Mouse (Mus musculus): ENCODE results near the gene Gm10600. TPM values are rescaled to one million over a fixed set of nuclear protein-coding genes. Genes with fewer than 3 reads are reported as not detected.
"Not testable (repeated sequence)": the region's sequence is repeated elsewhere in the genome, so short reads cannot be mapped to it uniquely, and the experiment has no call there.

Gm10600 gene
- polyA plus RNA-seq (2015; fragmentation: Nextera tagmentation; extraction: Ambion mirVana) = not detected in 2 replicates

GRCm38 (mm10) chr4:42240339-42240738 is at the start of gene Gm10600:
Gm10600 (plus strand) TSS chr4:42240639.
- H3K9ac ChIP-seq (ENCODE audit: low read depth, low read length); H3K9me3 ChIP-seq (replicated peaks; ENCODE audit: control insufficient read depth, low read length, poor library complexity, severe bottlenecking); ATAC-seq; H3K27ac ChIP-seq (ENCODE audit: low read length); H3K36me3 ChIP-seq (ENCODE audit: control insufficient read depth, insufficient read depth, low read length); H3K4me1 ChIP-seq (ENCODE audit: control insufficient read depth, insufficient read depth, low read length); H3K4me2 ChIP-seq (ENCODE audit: low read length); H3K4me3 ChIP-seq (ENCODE audit: low read depth, low read length); H3K27me3 ChIP-seq (ENCODE audit: control insufficient read depth, insufficient read depth, low read depth, low read length): not testable (repeated sequence)
- WGBS = no CpG with 5 or more reads among the region's 4 CpGs

- ATAC-seq; H3K4me3 ChIP-seq (ENCODE audit: low read depth, low read length); H3K4me1 ChIP-seq (ENCODE audit: control insufficient read depth, insufficient read depth, low read length); H3K9ac ChIP-seq (ENCODE audit: low read depth, low read length); H3K9me3 ChIP-seq (replicated peaks; ENCODE audit: control insufficient read depth, low read length, poor library complexity, severe bottlenecking); H3K27ac ChIP-seq (ENCODE audit: low read length); H3K27me3 ChIP-seq (ENCODE audit: control insufficient read depth, insufficient read depth, low read depth, low read length); H3K36me3 ChIP-seq (ENCODE audit: control insufficient read depth, insufficient read depth, low read length); H3K4me2 ChIP-seq (ENCODE audit: low read length): not testable (repeated sequence)
- WGBS = no CpG with 5 or more reads among the region's 5 CpGs
Measured at GRCm38 (mm10) chr4:42255467-42255866, 15.0 kb downstream of the Gm10600 start, which contains the start of gene Ccl21b. Ccl21b (plus strand) TSS chr4:42255767.

Other genes starting within 250 kb of the Gm10600 start
- gene Gm21093, start 205.9 kb upstream of the Gm10600 start, polyA plus RNA-seq (2015; fragmentation: Nextera tagmentation; extraction: Ambion mirVana) = 0.63 and 1.2 TPM in 2 replicates
- gene Gm3893, start 149.4 kb upstream of the Gm10600 start, polyA plus RNA-seq (2015; fragmentation: Nextera tagmentation; extraction: Ambion mirVana) = not detected in 2 replicates
- gene Gm13304, start 125.8 kb upstream of the Gm10600 start, polyA plus RNA-seq (2015; fragmentation: Nextera tagmentation; extraction: Ambion mirVana) = not detected in 2 replicates
- gene Gm13306, start 87.2 kb upstream of the Gm10600 start, polyA plus RNA-seq (2015; fragmentation: Nextera tagmentation; extraction: Ambion mirVana) = 3.9 and 4.0 TPM in 2 replicates
- 0.23 TPM in 1 of 2 replicates, not detected in the other for gene Gm13305, start 72.0 kb upstream of the Gm10600 start, polyA plus RNA-seq (2015; fragmentation: Nextera tagmentation; extraction: Ambion mirVana)
- not detected in 2 replicates for gene Ccl21b, start 15.1 kb downstream of the Gm10600 start, polyA plus RNA-seq (2015; fragmentation: Nextera tagmentation; extraction: Ambion mirVana)
- not detected in 2 replicates for gene Gm21953, start 53.6 kb downstream of the Gm10600 start, polyA plus RNA-seq (2015; fragmentation: Nextera tagmentation; extraction: Ambion mirVana)
- gene Fam205a3, start 77.7 kb downstream of the Gm10600 start, polyA plus RNA-seq (2015; fragmentation: Nextera tagmentation; extraction: Ambion mirVana) = not detected in 2 replicates
- gene Gm21586, start 198.7 kb downstream of the Gm10600 start, polyA plus RNA-seq (2015; fragmentation: Nextera tagmentation; extraction: Ambion mirVana) = not detected in 2 replicates
- gene Gm2163, start 226.1 kb downstream of the Gm10600 start, polyA plus RNA-seq (2015; fragmentation: Nextera tagmentation; extraction: Ambion mirVana) = 0.21 and 0.26 TPM in 2 replicates

All from midbrain, embryonic 16.5 days (tissue).